Mouse (Mus musculus) cerebellum, adult 2 months (tissue): ENCODE results near the gene Fam122a.

Source experiments
- CTCF ChIP-seq: fragments of 200-500 bp; IDR thresholded peaks from 2 replicates; pipeline ENCODE4 v1.5.1; 2011; ENCODE audit warnings: low read depth, mild to moderate bottlenecking, control low read depth, low read length, moderate library complexity, borderline replicate concordance; ENCODE audit not compliant: insufficient read depth
- POLR2A ChIP-seq: fragments of 200-500 bp; IDR thresholded peaks from 2 replicates; pipeline ENCODE4 v1.6.1; 2011; ENCODE audit warnings: low read length, control low read depth, borderline replicate concordance; ENCODE audit not compliant: insufficient read depth

- no peak for TF ChIP-seq POLR2A
- no peak for TF ChIP-seq CTCF
Measured at GRCm38 (mm10) chr19:24499291-24499690, 22.1 kb upstream of the Fam122a start.
